Mouse (Mus musculus) C2C12 (cell line): ENCODE data around the gene Mynn. TPM values are rescaled to one million over a fixed set of nuclear protein-coding genes. Genes with fewer than 3 reads are reported as not detected.
A peak's percentile ranks its signal among the peaks of the same experiment; 100 is the strongest.
"Not testable (repeated sequence)": the region's sequence is repeated elsewhere in the genome, so short reads cannot be mapped to it uniquely, and the experiment has no call there.

Experiments used
- H3K27me3 ChIP-seq: one replicate; pipeline ENCODE4 v1.6.1; 2011; ENCODE audit not compliant: control insufficient read depth, insufficient read depth, insufficient read length
- H3K36me3 ChIP-seq: one replicate; pipeline ENCODE4 v1.6.1; 2011; ENCODE audit not compliant: control insufficient read depth, insufficient read depth
- H3K4me3 ChIP-seq: one replicate; pipeline ENCODE4 v1.5.1; 2011; ENCODE audit warnings: mild to moderate bottlenecking, control low read depth; ENCODE audit not compliant: poor library complexity, insufficient read depth, severe bottlenecking
- H3K79me2 ChIP-seq: one replicate; pipeline ENCODE4 v1.6.1; 2011; ENCODE audit not compliant: control insufficient read depth, insufficient read depth
- H3K79me3 ChIP-seq: one replicate; pipeline ENCODE4 v1.6.1; 2011; ENCODE audit warnings: low read depth, control low read depth
- H3ac ChIP-seq: one replicate; pipeline ENCODE3; 2011; ENCODE audit warnings: low read depth; ENCODE audit not compliant: control insufficient read depth, insufficient read length
- CEBPB ChIP-seq: IDR thresholded peaks from one replicate; pipeline ENCODE4 v1.6.1; 2011; ENCODE audit warnings: low read depth, mild to moderate bottlenecking, control low read depth, moderate library complexity
- CTCF ChIP-seq: IDR thresholded peaks from one replicate; pipeline ENCODE4 v1.5.1; 2011; ENCODE audit not compliant: control insufficient read depth, insufficient read depth, insufficient read length
- FOSL1 ChIP-seq: IDR thresholded peaks from one replicate; pipeline ENCODE4 v1.8.0; 2011; ENCODE audit warnings: mild to moderate bottlenecking, low read length; ENCODE audit not compliant: poor library complexity, insufficient read depth, severe bottlenecking
- MAX ChIP-seq: IDR thresholded peaks from one replicate; pipeline ENCODE4 v1.6.1; 2011; ENCODE audit warnings: mild to moderate bottlenecking, control low read depth
- MYOD1 ChIP-seq: IDR thresholded peaks from one replicate; pipeline ENCODE4 v1.6.1; 2011; ENCODE audit warnings: low read depth; ENCODE audit not compliant: control insufficient read depth, insufficient read length
- MYOG ChIP-seq: IDR thresholded peaks from one replicate; pipeline ENCODE4 v1.6.1; 2011; ENCODE audit not compliant: control insufficient read depth, insufficient read length; ENCODE audit errors: extremely low read depth
- USF1 ChIP-seq: IDR thresholded peaks from one replicate; pipeline ENCODE4 v1.6.1; 2011; ENCODE audit warnings: low read depth, mild to moderate bottlenecking, control low read depth, moderate library complexity
- long read RNA-seq, 2 experiments: library from polyadenylated mRNA; unstranded; transcript quantifications; one replicate each; pipeline ENCODE4 v2.0.0; 2019 to 2020
- polyA plus RNA-seq: library from polyadenylated mRNA; unstranded; fragments of >200 nt; fragmentation: generic; extraction: Trizol; gene quantifications from one replicate; pipeline ENCODE4 v1.2.1, GENCODE M21; 2012; ENCODE audit warnings: missing spikeins

The Mynn gene
- 3.5 TPM for polyA plus RNA-seq
- long read RNA-seq, experiment 1, full-length matches to known transcripts: 8 of 9 reads
- long read RNA-seq, experiment 1, partial matches to known transcripts: 0 of 9 reads
- long read RNA-seq, experiment 1, other reads (novel, unspliced or antisense): 1 of 9 reads
- long read RNA-seq, experiment 2, full-length matches to known transcripts: 61 of 77 reads
- long read RNA-seq, experiment 2, partial matches to known transcripts: 1 of 77 reads
- long read RNA-seq, experiment 2, other reads (novel, unspliced or antisense): 15 of 77 reads

GRCm38 (mm10) chr3:30602065-30602739 is at the start of gene Mynn:
Mynn (plus strand) TSS chr3:30602065.
- Histone ChIP-seq H3K79me2 (peaks cover 32% of the 10 kb centered on the region), H3K36me3 (peaks cover 32% of the 10 kb centered on the region), H3K79me3 (peaks cover 12% of the 10 kb centered on the region), H3K4me3 (peak within 1 kb of the TSS; percentile 65), H3ac (peak within 1 kb of the TSS; percentile 86), H3K27me3 (no peaks in the 10 kb centered on the region)
- TF ChIP-seq FOSL1: no peak
- TF ChIP-seq USF1: no peak
- no peak for TF ChIP-seq CTCF
- no peak for TF ChIP-seq MYOD1
- TF ChIP-seq MYOG: no peak
- TF ChIP-seq CEBPB: no peak
- TF ChIP-seq MAX: no peak

GRCm38 (mm10) chr3:30553741-30554140 is 48.1 kb upstream of the Mynn start:
- Histone ChIP-seq H3K79me3 (no peaks in the 10 kb centered on the region), H3K79me2 (no peaks in the 10 kb centered on the region), H3K36me3 (no peaks in the 10 kb centered on the region), H3K27me3 (peaks cover 15% of the 10 kb centered on the region), H3K4me3 (no peak overlapping the region), H3ac (no peak overlapping the region)
- no peak for TF ChIP-seq FOSL1
- no peak for TF ChIP-seq MYOD1
- no peak for TF ChIP-seq CTCF
- no peak for TF ChIP-seq CEBPB
- TF ChIP-seq USF1: no peak

GRCm38 (mm10) chr3:30560677-30561314 is 41.1 kb upstream of the Mynn start:
- Histone ChIP-seq H3ac (no peak overlapping the region), H3K36me3 (no peaks in the 10 kb centered on the region), H3K27me3 (no peaks in the 10 kb centered on the region), H3K79me2 (no peaks in the 10 kb centered on the region), H3K79me3 (no peaks in the 10 kb centered on the region), H3K4me3 (no peak overlapping the region)
- TF ChIP-seq CEBPB (no peak), USF1 (no peak), MYOG (no peak), CTCF (no peak), FOSL1 (no peak), MYOD1 (no peak), MAX (no peak)

GRCm38 (mm10) chr3:30566333-30566732 is 35.5 kb upstream of the Mynn start:
- H3K36me3 ChIP-seq, H3ac ChIP-seq, H3K27me3 ChIP-seq, H3K79me2 ChIP-seq, H3K4me3 ChIP-seq, H3K79me3 ChIP-seq: not testable (repeated sequence)

- H3K36me3 ChIP-seq: no peaks in the 10 kb centered on the region
- TF ChIP-seq USF1 (no peak), MAX (no peak), CTCF (no peak), FOSL1 (no peak), MYOD1 (no peak), MYOG (no peak), CEBPB (no peak)
- H3K79me2 ChIP-seq: no peaks in the 10 kb centered on the region
- no peak overlapping the region for H3K4me3 ChIP-seq
- no peaks in the 10 kb centered on the region for H3K27me3 ChIP-seq
- no peak overlapping the region for H3ac ChIP-seq
- no peaks in the 10 kb centered on the region for H3K79me3 ChIP-seq
These were observed 28.3 kb upstream of the Mynn start for GRCm38 (mm10) chr3:30573549-30573948.
